Mouse (Mus musculus): ENCODE data around the gene Neu3. TPM values are rescaled to one million over a fixed set of nuclear protein-coding genes. Genes with fewer than 3 reads are reported as not detected.

Gene Neu3
- 2.1 and 2.2 TPM in 2 replicates for polyA plus RNA-seq (2012; rRNA removed)

GRCm38 (mm10) chr7:99828083-99828570, at the start of gene Neu3:
Neu3 (minus strand) TSS chr7:99828417.
- DNase-seq (ENCODE audit: extremely low spot score in 1 of 2, low spot score in 1 of 2): peak; percentile 75 to 93

- peak; percentile 63 to 96 for DNase-seq (ENCODE audit: extremely low spot score in 1 of 2, low spot score in 1 of 2)
These were observed 48.1 kb upstream of the Neu3 start for GRCm38 (mm10) chr7:99876345-99876744.

- no peak for DNase-seq (ENCODE audit: extremely low spot score in 1 of 2, low spot score in 1 of 2)
These were observed 47.7 kb upstream of the Neu3 start for GRCm38 (mm10) chr7:99875891-99876290.

GRCm38 (mm10) chr7:99873965-99874364, 45.7 kb upstream of the Neu3 start:
- DNase-seq (ENCODE audit: extremely low spot score in 1 of 2, low spot score in 1 of 2): no peak

GRCm38 (mm10) chr7:99869296-99869695, 41.1 kb upstream of the Neu3 start:
- no peak for DNase-seq (ENCODE audit: extremely low spot score in 1 of 2, low spot score in 1 of 2)

GRCm38 (mm10) chr7:99865219-99865618, 37.0 kb upstream of the Neu3 start:
- DNase-seq (ENCODE audit: extremely low spot score in 1 of 2, low spot score in 1 of 2): no peak

- DNase-seq (ENCODE audit: extremely low spot score in 1 of 2, low spot score in 1 of 2): no peak
These were observed 36.2 kb upstream of the Neu3 start for GRCm38 (mm10) chr7:99864241-99865028.

GRCm38 (mm10) chr7:99863362-99863761, 35.1 kb upstream of the Neu3 start, which contains the start of gene Spcs2:
Spcs2 (minus strand) TSS chr7:99863462.
- DNase-seq (ENCODE audit: extremely low spot score in 1 of 2, low spot score in 1 of 2): no peak

- DNase-seq (ENCODE audit: extremely low spot score in 1 of 2, low spot score in 1 of 2): peak; percentile 99
These were observed 30.8 kb upstream of the Neu3 start, which contains the start of gene Xrra1 for GRCm38 (mm10) chr7:99858813-99859585. Xrra1 (plus strand) TSS chr7:99859116.

GRCm38 (mm10) chr7:99858175-99858812, 30.1 kb upstream of the Neu3 start:
- DNase-seq (ENCODE audit: extremely low spot score in 1 of 2, low spot score in 1 of 2): no peak

- no peak for DNase-seq (ENCODE audit: extremely low spot score in 1 of 2, low spot score in 1 of 2)
These were observed 28.1 kb upstream of the Neu3 start for GRCm38 (mm10) chr7:99856266-99856861.

GRCm38 (mm10) chr7:99854311-99854710, 26.1 kb upstream of the Neu3 start:
- no peak for DNase-seq (ENCODE audit: extremely low spot score in 1 of 2, low spot score in 1 of 2)

GRCm38 (mm10) chr7:99853350-99853749, 25.1 kb upstream of the Neu3 start:
- no peak for DNase-seq (ENCODE audit: extremely low spot score in 1 of 2, low spot score in 1 of 2)

GRCm38 (mm10) chr7:99851618-99852017, 23.4 kb upstream of the Neu3 start:
- DNase-seq (ENCODE audit: extremely low spot score in 1 of 2, low spot score in 1 of 2): no peak

GRCm38 (mm10) chr7:99851121-99851520, 22.9 kb upstream of the Neu3 start:
- no peak for DNase-seq (ENCODE audit: extremely low spot score in 1 of 2, low spot score in 1 of 2)

GRCm38 (mm10) chr7:99850534-99850933, 22.3 kb upstream of the Neu3 start:
- no peak for DNase-seq (ENCODE audit: extremely low spot score in 1 of 2, low spot score in 1 of 2)

- DNase-seq (ENCODE audit: extremely low spot score in 1 of 2, low spot score in 1 of 2): no peak
These were observed 17.5 kb upstream of the Neu3 start for GRCm38 (mm10) chr7:99845533-99846236.

GRCm38 (mm10) chr7:99838241-99838640, 10.0 kb upstream of the Neu3 start:
- no peak for DNase-seq (ENCODE audit: extremely low spot score in 1 of 2, low spot score in 1 of 2)

GRCm38 (mm10) chr7:99837358-99838071, 9.3 kb upstream of the Neu3 start:
- no peak for DNase-seq (ENCODE audit: extremely low spot score in 1 of 2, low spot score in 1 of 2)
